Mouse (Mus musculus) MEL (cell line): ENCODE results near the gene Ring1. TPM values are rescaled to one million over a fixed set of nuclear protein-coding genes. Genes with fewer than 3 reads are reported as not detected.

Experiments
- DNase-seq: peaks from one replicate; pipeline ENCODE4 v3.0.0; 2011; ENCODE audit warnings: low read depth, low spot score
- H3K27ac ChIP-seq: 2 replicates; pipeline ENCODE4 v1.5.1; 2012; ENCODE audit warnings: low read depth, mild to moderate bottlenecking, control low read depth, low read length, moderate library complexity; ENCODE audit not compliant: control insufficient read depth
- H3K27me3 ChIP-seq, 2 experiments: fragments of 150-350 bp in 1 of 2; sonication (generic) in 1 of 2; 2 replicates each; pipeline ENCODE4 v1.6.1; 2012; ENCODE audit warnings: low read length in 2 of 2, mild to moderate bottlenecking in 2 of 2, improper control_type of control experiment in 1 of 2, moderate library complexity in 1 of 2; ENCODE audit not compliant: insufficient read depth in 2 of 2, control insufficient read depth in 1 of 2
- H3K36me3 ChIP-seq, 2 experiments: 2 replicates each; pipeline ENCODE4 v1.6.1; 2012 to 2014; ENCODE audit warnings: low read length in 2 of 2, improper control_type of control experiment in 1 of 2, inconsistent platforms in 1 of 2, mild to moderate bottlenecking in 1 of 2; ENCODE audit not compliant: insufficient read depth in 2 of 2, control insufficient read depth in 1 of 2
- H3K4me1 ChIP-seq, 2 experiments: fragments of 150-350 bp in 1 of 2; sonication (generic) in 1 of 2; 2 replicates each; pipeline ENCODE4 v1.6.1; 2012; ENCODE audit warnings: low read length in 2 of 2, improper control_type of control experiment in 1 of 2, mild to moderate bottlenecking in 1 of 2; ENCODE audit not compliant: insufficient read depth in 2 of 2, control insufficient read depth in 1 of 2
- H3K4me3 ChIP-seq, 2 experiments: fragments of 150-350 bp in 1 of 2; sonication (generic) in 1 of 2; 2 replicates each; pipeline ENCODE4 v1.5.1; 2012; ENCODE audit warnings: low read depth in 2 of 2, low read length in 2 of 2, mild to moderate bottlenecking in 2 of 2, moderate library complexity in 2 of 2, control low read depth in 1 of 2, improper control_type of control experiment in 1 of 2; ENCODE audit not compliant: control insufficient read depth in 1 of 2, insufficient read depth in 1 of 2
- H3K79me2 ChIP-seq: 2 replicates; pipeline ENCODE4 v1.6.1; 2012; ENCODE audit warnings: mild to moderate bottlenecking, low read length, moderate library complexity; ENCODE audit not compliant: control insufficient read depth, poor library complexity, insufficient read depth
- H3K9ac ChIP-seq: 2 replicates; pipeline ENCODE4 v1.6.1; 2012; ENCODE audit warnings: low read depth, mild to moderate bottlenecking, control low read depth, low read length, moderate library complexity; ENCODE audit not compliant: control insufficient read depth, poor library complexity, severe bottlenecking
- H3K9me3 ChIP-seq: fragments of 150-350 bp; sonication (generic); replicated peaks from 2 replicates; pipeline ENCODE4 v1.6.1; 2012; ENCODE audit warnings: mild to moderate bottlenecking, low read length, improper control_type of control experiment, moderate library complexity; ENCODE audit not compliant: insufficient read depth
- BHLHE40 ChIP-seq: IDR thresholded peaks from 2 replicates; pipeline ENCODE4 v1.6.1; 2012; ENCODE audit warnings: low read depth, mild to moderate bottlenecking, inconsistent platforms, low read length, improper control_type of control experiment, borderline replicate concordance
- CHD1 ChIP-seq: IDR thresholded peaks from 2 replicates; pipeline ENCODE4 v1.6.1; 2012; ENCODE audit warnings: low read depth, mild to moderate bottlenecking, inconsistent platforms, low read length, improper control_type of control experiment
- CHD2 ChIP-seq: IDR thresholded peaks from 2 replicates; pipeline ENCODE4 v1.6.1; 2011; ENCODE audit warnings: low read length, improper control_type of control experiment
- CTCF ChIP-seq, 3 experiments: IDR thresholded peaks in 2 of 3; conservative IDR thresholded peaks in 1 of 3; 2 replicates each; pipeline ENCODE4 v1.5.1; 2011 to 2012; ENCODE audit warnings: low read length in 3 of 3, low read depth in 2 of 3, mild to moderate bottlenecking in 2 of 3, improper control_type of control experiment in 1 of 3, inconsistent platforms in 1 of 3, mixed read lengths in 1 of 3, moderate library complexity in 1 of 3; ENCODE audit not compliant: control insufficient read depth in 1 of 3, insufficient read depth in 1 of 3, poor library complexity in 1 of 3, severe bottlenecking in 1 of 3
- E2F4 ChIP-seq: IDR thresholded peaks from 2 replicates; pipeline ENCODE4 v1.6.1; 2011; ENCODE audit warnings: low read depth, low read length, improper control_type of control experiment, borderline replicate concordance
- ELF1 ChIP-seq: IDR thresholded peaks from 2 replicates; pipeline ENCODE4 v1.6.1; 2014; ENCODE audit warnings: low read depth, mild to moderate bottlenecking, inconsistent platforms, low read length, improper control_type of control experiment, moderate library complexity
- EP300 ChIP-seq, 2 experiments: IDR thresholded peaks; 2 replicates each; pipeline ENCODE4 v1.6.1; 2011; ENCODE audit warnings: improper control_type of control experiment in 2 of 2, low read length in 2 of 2, low read depth in 1 of 2, mild to moderate bottlenecking in 1 of 2
- GABPA ChIP-seq: IDR thresholded peaks from 2 replicates; pipeline ENCODE4 v1.6.1; 2012; ENCODE audit warnings: low read depth, mild to moderate bottlenecking, inconsistent platforms, low read length, improper control_type of control experiment, moderate library complexity
- GATA1 ChIP-seq: IDR thresholded peaks from 2 replicates; pipeline ENCODE4 v1.6.1; 2011; ENCODE audit warnings: low read depth, low read length, improper control_type of control experiment
- HCFC1 ChIP-seq: IDR thresholded peaks from 2 replicates; pipeline ENCODE4 v1.6.1; 2012; ENCODE audit warnings: low read depth, mild to moderate bottlenecking, inconsistent platforms, low read length, improper control_type of control experiment, moderate library complexity
- JUND ChIP-seq: IDR thresholded peaks from 2 replicates; pipeline ENCODE4 v1.6.1; 2011; ENCODE audit warnings: low read depth, mild to moderate bottlenecking, improper control_type of control experiment, low read length
- MAFK ChIP-seq: IDR thresholded peaks from 2 replicates; pipeline ENCODE4 v1.6.1; 2011; ENCODE audit warnings: low read depth, mild to moderate bottlenecking, low read length, improper control_type of control experiment, borderline replicate concordance
- MAX ChIP-seq: IDR thresholded peaks from 2 replicates; pipeline ENCODE4 v1.6.1; 2011; ENCODE audit warnings: low read length, improper control_type of control experiment
- MAZ ChIP-seq: IDR thresholded peaks from 2 replicates; pipeline ENCODE4 v1.6.1; 2012; ENCODE audit warnings: low read depth, mild to moderate bottlenecking, inconsistent platforms, low read length, improper control_type of control experiment
- MEF2A ChIP-seq: IDR thresholded peaks from 2 replicates; pipeline ENCODE4 v1.6.1; 2014; ENCODE audit warnings: low read depth, mild to moderate bottlenecking, inconsistent platforms, low read length, improper control_type of control experiment; ENCODE audit not compliant: poor library complexity, insufficient replicate concordance, severe bottlenecking; ENCODE audit errors: extremely low read depth
- MXI1 ChIP-seq: IDR thresholded peaks from 2 replicates; pipeline ENCODE4 v1.6.1; 2011; ENCODE audit warnings: mild to moderate bottlenecking, low read depth, low read length, improper control_type of control experiment
- MYC ChIP-seq: IDR thresholded peaks from 2 replicates; pipeline ENCODE4 v1.6.1; 2011; ENCODE audit warnings: low read depth, mild to moderate bottlenecking, low read length, improper control_type of control experiment, moderate library complexity
- NELFE ChIP-seq: IDR thresholded peaks from 2 replicates; pipeline ENCODE4 v1.6.1; 2011; ENCODE audit warnings: low read depth, low read length, improper control_type of control experiment
- NRF1 ChIP-seq: IDR thresholded peaks from 2 replicates; pipeline ENCODE4 v1.6.1; 2014; ENCODE audit warnings: low read depth, mild to moderate bottlenecking, inconsistent platforms, low read length, improper control_type of control experiment, moderate library complexity; ENCODE audit not compliant: poor library complexity, insufficient read depth, severe bottlenecking
- POLR2A ChIP-seq, 2 experiments: IDR thresholded peaks; 2 replicates each; pipeline ENCODE4 v1.6.1; 2011 to 2012; ENCODE audit warnings: low read length in 2 of 2, mild to moderate bottlenecking in 2 of 2, control low read depth in 1 of 2, improper control_type of control experiment in 1 of 2, low read depth in 1 of 2, moderate library complexity in 1 of 2; ENCODE audit not compliant: control insufficient read depth in 1 of 2, insufficient read depth in 1 of 2, poor library complexity in 1 of 2
- POLR2AphosphoS2 ChIP-seq: IDR thresholded peaks from 2 replicates; pipeline ENCODE4 v1.6.1; 2011; ENCODE audit warnings: low read length, improper control_type of control experiment
- POLR2AphosphoS5 ChIP-seq: IDR thresholded peaks from 2 replicates; pipeline ENCODE4 v1.6.1; 2012; ENCODE audit warnings: low read depth, borderline replicate concordance, mild to moderate bottlenecking, inconsistent platforms, low read length, moderate library complexity, mixed read lengths
- RAD21 ChIP-seq: IDR thresholded peaks from 2 replicates; pipeline ENCODE4 v1.6.1; 2011; ENCODE audit warnings: mild to moderate bottlenecking, low read depth, low read length, improper control_type of control experiment
- SIN3A ChIP-seq: IDR thresholded peaks from 2 replicates; pipeline ENCODE4 v1.6.1; 2012; ENCODE audit warnings: low read length, improper control_type of control experiment, inconsistent platforms
- SMC3 ChIP-seq: IDR thresholded peaks from 2 replicates; pipeline ENCODE4 v1.6.1; 2011; ENCODE audit warnings: low read depth, low read length, improper control_type of control experiment
- TAL1 ChIP-seq: IDR thresholded peaks from 2 replicates; pipeline ENCODE4 v1.6.1; 2012; ENCODE audit warnings: mild to moderate bottlenecking, inconsistent platforms, low read length, moderate library complexity, mixed read lengths
- UBTF ChIP-seq: IDR thresholded peaks from 2 replicates; pipeline ENCODE4 v1.6.1; 2012; ENCODE audit warnings: low read depth, mild to moderate bottlenecking, inconsistent platforms, low read length, improper control_type of control experiment, moderate library complexity, borderline replicate concordance; ENCODE audit not compliant: insufficient read depth
- USF1 ChIP-seq: IDR thresholded peaks from 2 replicates; pipeline ENCODE4 v1.6.1; 2014; ENCODE audit warnings: low read depth, mild to moderate bottlenecking, inconsistent platforms, low read length, improper control_type of control experiment, moderate library complexity
- USF2 ChIP-seq, 2 experiments: IDR thresholded peaks; 2 replicates each; pipeline ENCODE4 v1.6.1; 2011 to 2012; ENCODE audit warnings: improper control_type of control experiment in 2 of 2, low read length in 2 of 2, borderline replicate concordance in 1 of 2, inconsistent platforms in 1 of 2, low read depth in 1 of 2, mild to moderate bottlenecking in 1 of 2; ENCODE audit not compliant: insufficient read depth in 1 of 2
- ZC3H11A ChIP-seq: IDR thresholded peaks from 2 replicates; pipeline ENCODE4 v1.6.1; 2012; ENCODE audit warnings: low read depth, mild to moderate bottlenecking, inconsistent platforms, low read length, improper control_type of control experiment
- ZKSCAN1 ChIP-seq: IDR thresholded peaks from 2 replicates; pipeline ENCODE4 v1.6.1; 2012; ENCODE audit warnings: low read depth, mild to moderate bottlenecking, inconsistent platforms, low read length, improper control_type of control experiment, moderate library complexity
- ZMIZ1 ChIP-seq: IDR thresholded peaks from 2 replicates; pipeline ENCODE4 v1.6.1; 2012; ENCODE audit warnings: low read depth, mild to moderate bottlenecking, inconsistent platforms, low read length, improper control_type of control experiment, moderate library complexity
- ZNF384 ChIP-seq: IDR thresholded peaks from 2 replicates; pipeline ENCODE4 v1.6.1; 2012; ENCODE audit warnings: low read depth, mild to moderate bottlenecking, inconsistent platforms, low read length, improper control_type of control experiment
- polyA plus RNA-seq, 2 experiments: library from polyadenylated mRNA; stranded (reverse) in 1 of 2; unstranded in 1 of 2; fragments of >175 nt in 1 of 2; fragments of >200 nt in 1 of 2; gene quantifications; 2 replicates each; pipeline versions ENCODE4 v1.2.1 to v1.2.4; 2012; ENCODE audit warnings: low replicate concordance in 2 of 2, low read depth in 1 of 2; ENCODE audit not compliant: insufficient read length in 2 of 2, insufficient read depth in 1 of 2, missing spikeins in 1 of 2
- total RNA-seq: library from RNA; depleted of rRNA; stranded (reverse); fragments of 300-350 nt; gene quantifications from 2 replicates; pipeline ENCODE4 v1.2.3, GENCODE M21; 2012

The Ring1 gene
- total and polyA plus RNA-seq, 3 experiments, result 18.3 to 28.4 TPM; not detected in 1

- peak overlapping the region; percentile 45 for H3K9ac ChIP-seq
- no peaks in the 10 kb centered on the region for H3K79me2 ChIP-seq
- TF ChIP-seq UBTF, result no peak
- TF ChIP-seq MEF2A, result no peak
- TF ChIP-seq SIN3A, result no peak
- no peak for TF ChIP-seq GABPA
- TF ChIP-seq CHD2, result no peak
- TF ChIP-seq ZNF384, result peak; percentile 64
- peak in 1 of 2 experiments; percentile 74; a peak in 1 of 4 replicates for TF ChIP-seq USF2 (IDR thresholded peaks at IDR 0.05; ENCODE audit: borderline replicate concordance in 1 of 2, insufficient read depth in 1 of 2, low read depth in 1 of 2, low read length in 2 of 2)
- TF ChIP-seq POLR2A (IDR thresholded peaks at IDR 0.05; ENCODE audit: control insufficient read depth in 1 of 2, insufficient read depth in 1 of 2, low read depth in 1 of 2, low read length in 2 of 2, poor library complexity in 1 of 2), result no peak
- TF ChIP-seq MXI1, result peak; percentile 63; the same call in 1 of the 2 replicates
- TF ChIP-seq GATA1, result no peak
- peak; percentile 88 for TF ChIP-seq USF1
- TF ChIP-seq MAZ, result no peak
- TF ChIP-seq BHLHE40, result no peak
- TF ChIP-seq MAX, result peak; percentile 72
- no peak for TF ChIP-seq HCFC1
- no peak for TF ChIP-seq ZKSCAN1
- TF ChIP-seq ELF1, result no peak
- TF ChIP-seq CHD1, result no peak
- no peak for TF ChIP-seq JUND
- no peak for TF ChIP-seq POLR2AphosphoS5
- TF ChIP-seq MYC, result peak; percentile 58; the same call in 1 of the 2 replicates
- TF ChIP-seq NRF1, result no peak
- TF ChIP-seq MAFK, result no peak
- peak; percentile 36 for TF ChIP-seq SMC3
- no peak for TF ChIP-seq ZMIZ1
- no peak for TF ChIP-seq POLR2AphosphoS2
- TF ChIP-seq E2F4, result no peak
- TF ChIP-seq ZC3H11A, result no peak
- no peak for TF ChIP-seq NELFE
- TF ChIP-seq EP300 (IDR thresholded peaks at IDR 0.05; ENCODE audit: low read depth in 1 of 2, low read length in 2 of 2), result no peak
- TF ChIP-seq TAL1, result no peak
- TF ChIP-seq RAD21, result peak; percentile 20; the same call in 1 of the 2 replicates
- TF ChIP-seq CTCF (IDR thresholded peaks at IDR 0.05 in 2 of 3, conservative IDR thresholded peaks at IDR 0.05 in 1 of 3; ENCODE audit: control insufficient read depth in 1 of 3, insufficient read depth in 1 of 3, low read depth in 2 of 3, low read length in 3 of 3, poor library complexity in 1 of 3, severe bottlenecking in 1 of 3), result peak; percentile 53 to 68 (median 63)
- TF ChIP-seq, all 39 proteins: peak for 9
Measured at GRCm38 (mm10) chr17:33991788-33992664, 32.5 kb downstream of the Ring1 start.

More at GRCm38 (mm10) chr17:33991788-33992664, 32.5 kb downstream of the Ring1 start:
- peak; percentile 87 for DNase-seq
- Histone ChIP-seq H3K4me1 (no peaks in the 10 kb centered on the region), H3K9me3 (no peaks in the 10 kb centered on the region), H3K27ac (no peak overlapping the region), H3K4me3 (peak overlapping the region; percentile 29 to 34; a peak in 2 of 4 replicates), H3K36me3 (no peaks in the 10 kb centered on the region), H3K27me3 (no peaks in the 10 kb centered on the region; a peak in 1 of 4 replicates)
